Mouse (Mus musculus) embryonic facial prominence, embryonic 11.5 days (tissue): ENCODE data around the gene Fam163a. TPM values are rescaled to one million over a fixed set of nuclear protein-coding genes. Genes with fewer than 3 reads are reported as not detected.

Source experiments
- ATAC-seq: fragments of 200-750 bp; cut with Nextera tagmentation; replicated peaks from 2 replicates; pipeline ENCODE4 v1.8.0; 2017; ENCODE audit warnings: low read depth; ENCODE audit not compliant: insufficient number of reproducible peaks, low FRiP score, low TSS enrichment
- DNase-seq: peaks from one replicate; pipeline ENCODE4 v3.0.0-alpha.2; 2015; ENCODE audit warnings: low spot score
- H3K27ac ChIP-seq: fragments of 300-500 bp; sonication (generic); replicated peaks from 2 replicates; pipeline ENCODE4 v1.5.1; 2014; ENCODE audit warnings: mild to moderate bottlenecking, low read depth, low read length, control low read depth
- H3K27me3 ChIP-seq: fragments of 300-500 bp; sonication (generic); 2 replicates; pipeline ENCODE4 v1.6.1; 2014; ENCODE audit warnings: mild to moderate bottlenecking, low read length, moderate library complexity, mixed read lengths; ENCODE audit not compliant: control insufficient read depth, insufficient read depth
- H3K36me3 ChIP-seq: fragments of 300-500 bp; sonication (generic); replicated peaks from 2 replicates; pipeline ENCODE4 v1.6.1; 2014; ENCODE audit warnings: low read depth, mild to moderate bottlenecking, low read length, moderate library complexity, mixed read lengths; ENCODE audit not compliant: control insufficient read depth, insufficient read depth
- H3K4me1 ChIP-seq: fragments of 300-500 bp; sonication (generic); 2 replicates; pipeline ENCODE4 v1.6.1; 2014; ENCODE audit warnings: low read length, mixed read lengths; ENCODE audit not compliant: control insufficient read depth, insufficient read depth
- H3K4me2 ChIP-seq: fragments of 300-500 bp; sonication (generic); 2 replicates; pipeline ENCODE4 v1.6.1; 2014; ENCODE audit warnings: low read depth, mild to moderate bottlenecking, control low read depth, low read length, moderate library complexity
- H3K4me3 ChIP-seq: fragments of 300-500 bp; sonication (generic); 2 replicates; pipeline ENCODE4 v1.5.1; 2014; ENCODE audit warnings: low read depth, low read length, control low read depth
- H3K9ac ChIP-seq: fragments of 300-500 bp; sonication (generic); replicated peaks from 2 replicates; pipeline ENCODE4 v1.6.1; 2014; ENCODE audit warnings: mild to moderate bottlenecking, control low read depth, low read length
- H3K9me3 ChIP-seq: fragments of 300-500 bp; sonication (generic); replicated peaks from 2 replicates; pipeline ENCODE4 v1.6.1; 2016; ENCODE audit warnings: mild to moderate bottlenecking, low read length, inconsistent platforms, mixed read lengths; ENCODE audit not compliant: control insufficient read depth
- WGBS: fragments of 180-500 bp; shearing (Covaris S2); extraction: QIAGEN DNeasy Blood & Tissue Kit; methylation state at CpG from one replicate; pipeline ENCODE4 v1.1.7; 2014; 5-methylcytosine and 5-hydroxymethylcytosine counted together
- polyA plus RNA-seq: library from polyadenylated mRNA; unstranded; fragments of >200 nt; fragmentation: Nextera tagmentation; extraction: Ambion mirVana; gene quantifications from 2 replicates; pipeline ENCODE4 v1.2.1, GENCODE M21; 2014

The Fam163a gene
- polyA plus RNA-seq, 1 experiment from 2014 or later: 1.2 TPM

DNA sequence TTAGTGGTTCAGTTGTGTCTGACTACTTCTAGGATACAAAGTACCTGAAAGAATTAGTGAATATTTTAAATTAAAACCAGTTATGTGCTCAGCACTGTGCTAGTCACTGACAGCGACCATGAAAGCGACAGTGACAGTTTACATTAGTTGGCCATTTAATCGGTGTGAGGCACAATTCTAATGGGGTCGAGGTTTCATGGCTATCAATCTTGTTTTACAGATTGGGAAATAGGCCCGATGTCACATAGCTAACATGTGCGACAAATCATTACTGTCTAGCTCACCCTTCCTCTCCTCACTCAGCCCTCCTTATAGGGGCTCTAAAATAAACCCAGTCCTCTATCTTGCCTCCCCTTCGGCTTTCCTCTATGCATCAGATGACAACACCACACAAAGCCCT, 11.5 kb downstream of the Fam163a start:
- H3K4me1 ChIP-seq: no peaks in the 10 kb centered on the region
- ATAC-seq (no peak), DNase-seq (no peak)
- H3K27me3 ChIP-seq: no peaks in the 10 kb centered on the region
- no peak overlapping the region for H3K27ac ChIP-seq
- WGBS: 78% methylated on average over 7 of the region's 7 CpGs
- H3K9ac ChIP-seq: no peak overlapping the region
- H3K4me3 ChIP-seq: no peak overlapping the region
- no peaks in the 10 kb centered on the region for H3K9me3 ChIP-seq
- H3K4me2 ChIP-seq: no peak overlapping the region
- no peaks in the 10 kb centered on the region for H3K36me3 ChIP-seq

DNA sequence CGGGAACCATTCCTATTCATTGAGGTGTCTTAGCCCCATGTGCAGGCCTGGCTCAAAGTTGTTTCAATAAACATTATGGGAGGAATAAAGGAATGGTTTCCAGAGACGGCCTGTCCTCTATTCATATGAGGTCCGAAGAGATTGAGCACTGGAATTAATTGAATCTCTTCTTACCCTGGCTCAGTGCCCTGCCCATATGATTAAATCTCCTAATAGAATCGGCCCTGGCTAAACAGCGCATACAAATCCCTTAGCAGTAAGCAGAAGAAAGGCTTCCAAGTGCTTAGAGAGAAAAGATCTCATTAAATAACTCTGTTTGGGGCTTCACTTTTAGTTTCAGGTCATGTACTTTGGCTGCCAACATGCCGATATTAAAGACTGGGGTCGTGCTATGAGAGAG, 12.0 kb downstream of the Fam163a start:
- Histone ChIP-seq H3K27me3 (no peaks in the 10 kb centered on the region), H3K36me3 (no peaks in the 10 kb centered on the region), H3K9me3 (no peaks in the 10 kb centered on the region), H3K9ac (no peak overlapping the region), H3K4me2 (no peak overlapping the region), H3K27ac (no peak overlapping the region), H3K4me3 (no peak overlapping the region), H3K4me1 (no peaks in the 10 kb centered on the region)
- WGBS: 74% methylated on average over 7 of the region's 7 CpGs
- ATAC-seq: no peak
- DNase-seq: no peak

GRCm38 (mm10) chr1:156186646-156187045, 18.2 kb downstream of the Fam163a start:
- Histone ChIP-seq H3K27ac (no peak overlapping the region), H3K27me3 (no peaks in the 10 kb centered on the region), H3K36me3 (no peaks in the 10 kb centered on the region), H3K9me3 (no peaks in the 10 kb centered on the region), H3K4me2 (no peak overlapping the region), H3K9ac (no peak overlapping the region), H3K4me1 (peaks cover 4% of the 10 kb centered on the region), H3K4me3 (no peak overlapping the region)
- no peak for ATAC-seq
- 93% methylated on average over 3 of the region's 3 CpGs for WGBS
- no peak for DNase-seq

DNA sequence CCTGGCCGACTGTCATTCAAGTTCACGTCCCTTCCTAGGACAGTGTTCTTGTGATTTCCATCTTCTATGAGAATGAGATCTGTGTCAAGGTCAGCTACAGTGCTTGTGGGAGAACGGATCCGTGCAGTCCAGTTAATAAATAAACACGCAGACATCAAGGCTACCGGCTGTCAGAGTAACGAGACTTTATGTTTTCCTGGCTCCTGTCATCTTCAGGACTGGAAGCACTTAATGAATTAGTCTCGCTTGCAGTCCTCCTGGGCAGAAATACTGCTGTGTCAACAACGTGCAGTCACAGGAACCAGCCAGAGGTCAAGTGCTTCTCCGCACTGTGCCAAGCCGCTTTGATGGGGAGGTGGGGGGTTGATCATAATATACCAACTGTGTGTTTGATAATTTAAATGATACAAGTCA, 20.7 kb downstream of the Fam163a start:
- Histone ChIP-seq H3K9me3 (no peaks in the 10 kb centered on the region), H3K4me3 (no peak overlapping the region), H3K36me3 (no peaks in the 10 kb centered on the region), H3K27ac (no peak overlapping the region), H3K9ac (no peak overlapping the region), H3K4me1 (peaks cover 4% of the 10 kb centered on the region), H3K4me2 (no peak overlapping the region), H3K27me3 (no peaks in the 10 kb centered on the region)
- WGBS: 11% methylated on average over 11 of the region's 11 CpGs
- ATAC-seq (peak; percentile 55), DNase-seq (peak; percentile 74)

DNA sequence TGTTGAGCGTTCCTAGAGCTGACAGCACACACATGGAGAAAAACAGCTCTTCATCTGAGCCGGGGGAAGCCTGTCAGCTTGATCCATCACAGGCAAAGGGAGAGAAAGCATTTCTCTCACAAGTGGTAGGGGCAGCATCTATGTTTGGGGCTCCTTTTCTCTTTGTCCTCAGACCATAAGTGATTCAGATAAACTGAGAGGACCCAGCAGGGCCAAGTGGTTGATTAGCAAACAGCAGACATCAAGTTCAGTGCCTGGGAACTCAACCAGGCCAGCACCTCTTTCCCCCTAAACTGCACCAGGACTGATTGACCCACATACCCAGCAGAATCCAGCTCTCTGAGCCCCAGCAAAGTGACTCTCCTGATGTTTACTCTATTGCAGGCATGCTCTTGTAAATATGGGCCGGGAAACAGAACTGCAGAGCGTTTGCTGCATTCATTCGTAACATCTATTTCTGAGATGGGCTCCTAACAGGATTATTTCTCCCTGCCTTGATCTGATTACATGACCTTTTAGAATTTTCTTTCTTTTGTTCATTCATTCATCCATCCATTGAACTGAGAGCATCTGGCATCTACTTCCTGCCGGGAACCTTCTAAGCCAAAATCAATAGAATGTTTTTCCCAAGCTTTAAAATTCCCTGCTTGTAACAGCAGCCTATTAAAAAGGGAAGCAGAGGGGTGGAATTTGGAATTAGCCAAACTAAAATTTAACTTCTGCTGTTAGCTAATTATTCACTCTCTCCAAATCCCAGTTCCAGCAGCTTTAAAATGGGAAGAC, 21.5 kb downstream of the Fam163a start:
- 39% methylated on average over 6 of the region's 6 CpGs for WGBS
- Histone ChIP-seq H3K4me3 (no peak overlapping the region), H3K9ac (no peak overlapping the region), H3K4me1 (peaks cover 4% of the 10 kb centered on the region), H3K9me3 (no peaks in the 10 kb centered on the region), H3K27ac (no peak overlapping the region), H3K27me3 (no peaks in the 10 kb centered on the region), H3K4me2 (no peak overlapping the region), H3K36me3 (no peaks in the 10 kb centered on the region)
- DNase-seq (no peak), ATAC-seq (no peak)

DNA sequence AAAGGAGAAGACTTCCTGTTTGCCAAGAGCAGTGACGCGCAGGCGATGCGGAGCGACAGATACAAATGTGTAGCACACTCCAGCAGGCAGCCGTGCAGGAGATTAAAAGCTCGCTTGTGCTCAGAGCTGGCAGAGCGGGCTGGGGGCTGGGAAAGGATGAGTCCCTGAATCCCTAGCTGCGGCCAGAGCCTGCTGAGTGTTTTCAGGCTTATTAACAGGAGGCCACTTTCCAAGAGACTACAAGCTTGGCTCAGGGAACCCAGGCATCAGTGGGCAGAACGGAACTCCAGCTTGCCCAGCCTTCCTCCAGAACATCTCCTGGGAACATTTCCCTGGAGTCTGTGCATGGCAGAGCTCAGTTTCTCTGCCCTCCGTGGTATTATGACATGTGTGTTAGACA, 25.0 kb downstream of the Fam163a start:
- no peak for DNase-seq
- ATAC-seq: no peak
- Histone ChIP-seq H3K4me1 (peaks cover 4% of the 10 kb centered on the region), H3K27me3 (no peaks in the 10 kb centered on the region), H3K4me3 (no peak overlapping the region), H3K9ac (no peak overlapping the region), H3K36me3 (no peaks in the 10 kb centered on the region), H3K4me2 (no peak overlapping the region), H3K27ac (no peak overlapping the region), H3K9me3 (no peaks in the 10 kb centered on the region)
- WGBS: 26% methylated on average over 11 of the region's 11 CpGs

- H3K9ac ChIP-seq: no peak overlapping the region
- DNase-seq: no peak
- H3K27ac ChIP-seq: no peak overlapping the region
- H3K36me3 ChIP-seq: no peaks in the 10 kb centered on the region
- no peak overlapping the region for H3K4me3 ChIP-seq
- no peaks in the 10 kb centered on the region for H3K4me1 ChIP-seq
- no peak overlapping the region for H3K4me2 ChIP-seq
- ATAC-seq: no peak
- H3K9me3 ChIP-seq: no peaks in the 10 kb centered on the region
- H3K27me3 ChIP-seq: no peaks in the 10 kb centered on the region
- 55% methylated on average over 6 of the region's 6 CpGs for WGBS
Measured at GRCm38 (mm10) chr1:156168737-156169136, 36.1 kb downstream of the Fam163a start.

DNA sequence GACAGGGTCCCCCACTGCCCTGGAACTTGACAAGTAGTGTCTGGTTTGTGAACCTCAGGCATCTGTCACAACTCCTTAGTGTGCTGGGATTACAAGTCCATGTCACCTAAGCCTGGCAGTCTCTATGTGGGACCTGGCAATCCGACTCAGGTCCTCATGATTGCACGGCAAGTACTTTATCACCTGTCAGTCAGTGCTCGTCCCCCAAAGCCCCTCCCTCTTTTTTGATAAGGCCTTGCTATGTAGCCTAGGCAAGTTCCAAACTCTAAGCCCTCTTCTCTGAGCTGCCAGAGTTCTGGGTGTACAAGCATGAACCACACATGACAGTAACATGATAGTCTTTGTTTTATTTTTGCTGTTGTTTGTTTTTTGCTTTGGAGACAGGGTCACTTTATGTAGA, 88.1 kb downstream of the Fam163a start:
- no peak overlapping the region for H3K27ac ChIP-seq
- no peak for DNase-seq
- no peak overlapping the region for H3K4me3 ChIP-seq
- 58% methylated on average over 3 of the region's 3 CpGs for WGBS
- no peaks in the 10 kb centered on the region for H3K27me3 ChIP-seq
- H3K36me3 ChIP-seq: no peaks in the 10 kb centered on the region
- no peaks in the 10 kb centered on the region for H3K9me3 ChIP-seq
- no peak overlapping the region for H3K4me2 ChIP-seq
- no peak overlapping the region for H3K9ac ChIP-seq
- ATAC-seq: no peak
- no peaks in the 10 kb centered on the region for H3K4me1 ChIP-seq
